ENCODE assay signal across 22 mouse cellular contexts in the genomic region with DNA sequence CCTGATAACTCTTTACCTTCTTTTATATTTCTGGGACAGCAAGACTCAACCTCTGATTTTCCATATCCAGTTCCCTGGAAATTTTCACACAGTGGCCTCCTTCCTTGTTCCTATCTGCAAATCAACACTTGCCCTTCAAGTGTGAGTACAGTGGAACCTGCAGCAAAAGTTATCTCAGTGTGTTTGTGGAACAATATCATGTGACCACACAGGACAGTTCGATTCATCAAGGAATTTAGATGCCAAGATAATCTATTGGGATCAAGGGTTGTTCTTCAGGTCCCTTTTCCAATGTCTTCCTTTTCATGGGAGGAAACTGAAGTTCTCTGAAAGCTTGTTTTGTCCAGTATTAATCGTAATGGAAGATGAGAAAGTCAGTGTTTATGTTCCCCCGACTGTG.
DNase-seq lines count a peak whose midpoint lies in the region; ATAC-seq and TF ChIP-seq lines count a peak whose summit lies in the region.
"Had no signal": no experiment of that assay in that cellular context is flagged by ENCODE, and none has a peak within 500 bp of the region (broad histone marks: within the 10 kb centered on the region; RNA-seq: fewer than 3 reads in every experiment).

No protein-coding gene starts in this region.

- peak; percentile 39 for DNase-seq in heart, adult 11 months
- DNase-seq in heart, postnatal 10 days, result no peak
- DNase-seq in kidney, adult 2 months, result peak; percentile 3
- no peak for DNase-seq in kidney, adult 8-10 months
- DNase-seq in kidney, adult 9 months, result peak; percentile 13
- peak; percentile 90 for DNase-seq in liver, adult 2 months (ENCODE audit: extremely low read depth, low read depth, low spot score)
- no peak for DNase-seq in liver, postnatal 0 days
- DNase-seq: adrenal gland, adult 2 months; adrenal gland, adult 8-10 months; adrenal gland, postnatal 10 days; adrenal gland, postnatal 14 days; adrenal gland, postnatal 25 days; adrenal gland, postnatal 36 days; B cell, adult 2 months; cerebellum, adult 11 months; cerebellum, adult 11-12 months had no signal

- H3K79me2 ChIP-seq in liver, adult 2 months (ENCODE audit: control insufficient read depth, insufficient read depth, low read length), result no peaks in the 10 kb centered on the region

- H3K4me2 ChIP-seq in kidney, embryonic 15.5 days, result no peak overlapping the region
- no peak overlapping the region for H3K4me2 ChIP-seq in liver, postnatal 0 days (ENCODE audit: low read depth, low read length)

- WGBS in kidney, adult 2 months, result 47% methylated on average over 3 of the region's 3 CpGs
- 77% methylated on average over 3 of the region's 3 CpGs for WGBS in kidney, embryonic 15.5 days
- WGBS in liver, adult 2 months, result 17% methylated on average over 3 of the region's 3 CpGs
- WGBS in liver, postnatal 0 days (ENCODE audit: insufficient replicate concordance), result 70% methylated on average over 3 of the region's 3 CpGs

- no peak for TF ChIP-seq EP300 in liver, postnatal 0 days (IDR thresholded peaks at IDR 0.05; ENCODE audit: low read depth)

- no peak overlapping the region for H3K4me3 ChIP-seq in kidney, adult 2 months (ENCODE audit: insufficient read depth, low read depth, low read length)
- no peak overlapping the region for H3K4me3 ChIP-seq in kidney, embryonic 15.5 days (replicated peaks)
- H3K4me3 ChIP-seq in liver, adult 2 months (ENCODE audit: insufficient read depth, low read depth, low read length), result no peak overlapping the region
- H3K4me3 ChIP-seq in liver, postnatal 0 days (ENCODE audit: low read depth, low read length), result no peak overlapping the region

- H3K27me3 ChIP-seq in kidney, adult 2 months (replicated peaks; ENCODE audit: control insufficient read depth, insufficient read depth, low read length), result no peaks in the 10 kb centered on the region
- no peaks in the 10 kb centered on the region for H3K27me3 ChIP-seq in kidney, embryonic 15.5 days
- H3K27me3 ChIP-seq in liver, adult 2 months (ENCODE audit: control insufficient read depth, insufficient read depth, low read length), result no peaks in the 10 kb centered on the region
- no peaks in the 10 kb centered on the region for H3K27me3 ChIP-seq in liver, postnatal 0 days (ENCODE audit: insufficient read depth, low read length)
- H3K27me3 ChIP-seq: CH12.LX, Patski had no signal

- no peak overlapping the region for H3K9ac ChIP-seq in kidney, embryonic 15.5 days
- H3K9ac ChIP-seq in liver, adult 2 months (ENCODE audit: low read depth, low read length), result no peak overlapping the region
- H3K9ac ChIP-seq in liver, postnatal 0 days (replicated peaks), result no peak overlapping the region

- intact Hi-C loops in heart, postnatal 10 days (cut with DNase I), result no loop called here

- H3K36me3 ChIP-seq in kidney, adult 2 months (ENCODE audit: control insufficient read depth, insufficient read depth, low read length), result no peaks in the 10 kb centered on the region
- H3K36me3 ChIP-seq in kidney, embryonic 15.5 days, result no peaks in the 10 kb centered on the region
- no peaks in the 10 kb centered on the region for H3K36me3 ChIP-seq in liver, adult 2 months (ENCODE audit: control insufficient read depth, insufficient read depth, low read length)
- no peaks in the 10 kb centered on the region for H3K36me3 ChIP-seq in liver, postnatal 0 days (replicated peaks; ENCODE audit: insufficient read depth, low read length)
- H3K36me3 ChIP-seq: G1E had no signal

- ATAC-seq in kidney, embryonic 15.5 days (replicated peaks; ENCODE audit: low FRiP score), result no peak
- ATAC-seq in liver, postnatal 0 days, result no peak
- ATAC-seq: activated CD4-positive, CD25-positive, alpha-beta regulatory T cell, adult 4 months; CD4-positive, CD25-positive, alpha-beta regulatory T cell, adult 4 months; Patski had no signal

- no peak for TF ChIP-seq CTCF in kidney, adult 2 months (conservative IDR thresholded peaks at IDR 0.05; ENCODE audit: insufficient read depth, insufficient read length, low read depth, low read length)
- TF ChIP-seq CTCF in liver, adult 2 months (IDR thresholded peaks at IDR 0.05; ENCODE audit: low read depth, low read length), result no peak
- TF ChIP-seq CTCF in liver, postnatal 0 days (IDR thresholded peaks at IDR 0.05; ENCODE audit: low read depth), result no peak

- H3K9me3 ChIP-seq in kidney, embryonic 15.5 days (replicated peaks), result no peaks in the 10 kb centered on the region
- H3K9me3 ChIP-seq in liver, postnatal 0 days (ENCODE audit: low read length), result no peaks in the 10 kb centered on the region

- peaks cover 4% of the 10 kb centered on the region; the same call in 1 of the 2 replicates for H3K4me1 ChIP-seq in kidney, adult 2 months (ENCODE audit: control insufficient read depth, insufficient read depth, low read length)
- 0 out of 2 replicates have a peak, but pooled peaks cover 2% of the 10 kb centered on the region for H3K4me1 ChIP-seq in kidney, embryonic 15.5 days
- peaks cover 10% of the 10 kb centered on the region for H3K4me1 ChIP-seq in liver, adult 2 months (ENCODE audit: control insufficient read depth, insufficient read depth, low read length)
- H3K4me1 ChIP-seq in liver, postnatal 0 days (ENCODE audit: insufficient read depth), result no peaks in the 10 kb centered on the region

- H3K27ac ChIP-seq in kidney, adult 2 months (ENCODE audit: insufficient read depth, low read depth, low read length), result no peak overlapping the region
- no peak overlapping the region for H3K27ac ChIP-seq in kidney, embryonic 15.5 days
- 0 out of 2 replicates have a peak overlapping the region, but pooled peaks have one; percentile 39 for H3K27ac ChIP-seq in liver, adult 2 months (replicated peaks; ENCODE audit: insufficient read depth, low read depth, low read length)
- H3K27ac ChIP-seq in liver, postnatal 0 days (ENCODE audit: low read depth), result no peak overlapping the region

- TF ChIP-seq POLR2A in kidney, adult 2 months (IDR thresholded peaks at IDR 0.05; ENCODE audit: low read depth, low read length), result no peak
- no peak for TF ChIP-seq POLR2A in liver, adult 2 months (IDR thresholded peaks at IDR 0.05; ENCODE audit: extremely low read depth, insufficient read depth, low read length)

Comparison
In these comparisons a context has a peak if more than half of its experiments do, and no peak if none do; other contexts are left out.
1. DNase-seq: peak in heart, adult 11 months (single experiment), kidney, adult 2 months (single experiment), kidney, adult 9 months (single experiment) and liver, adult 2 months (single experiment); none in heart, postnatal 10 days (0 of 2), kidney, adult 8-10 months (0 of 2) and liver, postnatal 0 days (single experiment).